Mouse (Mus musculus): ENCODE measurements around the gene Elmo1. TPM values are rescaled to one million over a fixed set of nuclear protein-coding genes. Genes with fewer than 3 reads are reported as not detected.

Gene Elmo1
- polyA plus RNA-seq, 1 experiment from 2014 or later: 12.3 TPM

- Histone ChIP-seq H3K9me3 (ENCODE audit: control insufficient read depth, low read length) (no peaks in the 10 kb centered on the region), H3K9ac (ENCODE audit: low read length) (no peak overlapping the region), H3K27ac (ENCODE audit: low read depth, low read length) (no peak overlapping the region), H3K27me3 (ENCODE audit: control insufficient read depth, insufficient read depth, low read length) (no peaks in the 10 kb centered on the region), H3K4me1 (replicated peaks; ENCODE audit: control insufficient read depth, insufficient read depth, low read length) (no peaks in the 10 kb centered on the region), H3K4me2 (ENCODE audit: low read depth, low read length, severe bottlenecking) (no peak overlapping the region), H3K36me3 (ENCODE audit: control insufficient read depth, insufficient read depth, low read length) (no peaks in the 10 kb centered on the region), H3K4me3 (ENCODE audit: low read depth, low read length) (no peak overlapping the region)
- 88% methylated on average over 3 of the region's 3 CpGs for WGBS
- ATAC-seq (replicated peaks; ENCODE audit: low FRiP score): no peak
- no peak for DNase-seq (ENCODE audit: low spot score)
These were observed 165.0 kb downstream of the Elmo1 start for GRCm38 (mm10) chr13:20255380-20255779.

- no peaks in the 10 kb centered on the region for H3K4me1 ChIP-seq (replicated peaks; ENCODE audit: control insufficient read depth, insufficient read depth, low read length)
- no peak overlapping the region for H3K9ac ChIP-seq (ENCODE audit: low read length)
- DNase-seq (ENCODE audit: low spot score) (no peak), ATAC-seq (replicated peaks; ENCODE audit: low FRiP score) (no peak)
- no peak overlapping the region for H3K4me2 ChIP-seq (ENCODE audit: low read depth, low read length, severe bottlenecking)
- no peaks in the 10 kb centered on the region for H3K27me3 ChIP-seq (ENCODE audit: control insufficient read depth, insufficient read depth, low read length)
- WGBS: 97% methylated on average over 4 of the region's 4 CpGs
- H3K4me3 ChIP-seq (ENCODE audit: low read depth, low read length): no peak overlapping the region
- no peak overlapping the region for H3K27ac ChIP-seq (ENCODE audit: low read depth, low read length)
- no peaks in the 10 kb centered on the region for H3K9me3 ChIP-seq (ENCODE audit: control insufficient read depth, low read length)
- no peaks in the 10 kb centered on the region for H3K36me3 ChIP-seq (ENCODE audit: control insufficient read depth, insufficient read depth, low read length)
These were observed 166.2 kb downstream of the Elmo1 start for GRCm38 (mm10) chr13:20256613-20257012.

- Histone ChIP-seq H3K4me1 (replicated peaks; ENCODE audit: control insufficient read depth, insufficient read depth, low read length) (no peaks in the 10 kb centered on the region), H3K4me2 (ENCODE audit: low read depth, low read length, severe bottlenecking) (no peak overlapping the region)
- no peak for DNase-seq (ENCODE audit: low spot score)
These were observed 167.4 kb downstream of the Elmo1 start for GRCm38 (mm10) chr13:20257562-20258525.

GRCm38 (mm10) chr13:20263173-20263572, 172.8 kb downstream of the Elmo1 start:
- H3K4me1 ChIP-seq (replicated peaks; ENCODE audit: control insufficient read depth, insufficient read depth, low read length): no peaks in the 10 kb centered on the region
- 94% methylated on average over 1 of the region's 1 CpGs for WGBS
- no peak overlapping the region for H3K4me2 ChIP-seq (ENCODE audit: low read depth, low read length, severe bottlenecking)
- no peaks in the 10 kb centered on the region for H3K27me3 ChIP-seq (ENCODE audit: control insufficient read depth, insufficient read depth, low read length)
- ATAC-seq (replicated peaks; ENCODE audit: low FRiP score) (no peak), DNase-seq (ENCODE audit: low spot score) (no peak)
- no peak overlapping the region for H3K9ac ChIP-seq (ENCODE audit: low read length)
- no peak overlapping the region for H3K4me3 ChIP-seq (ENCODE audit: low read depth, low read length)
- no peaks in the 10 kb centered on the region for H3K9me3 ChIP-seq (ENCODE audit: control insufficient read depth, low read length)
- H3K36me3 ChIP-seq (ENCODE audit: control insufficient read depth, insufficient read depth, low read length): no peaks in the 10 kb centered on the region
- H3K27ac ChIP-seq (ENCODE audit: low read depth, low read length): no peak overlapping the region

More at GRCm38 (mm10) chr13:20257562-20258525, 167.4 kb downstream of the Elmo1 start:
- Histone ChIP-seq H3K9ac (ENCODE audit: low read length) (no peak overlapping the region), H3K36me3 (ENCODE audit: control insufficient read depth, insufficient read depth, low read length) (no peaks in the 10 kb centered on the region), H3K4me3 (ENCODE audit: low read depth, low read length) (no peak overlapping the region), H3K27me3 (ENCODE audit: control insufficient read depth, insufficient read depth, low read length) (no peaks in the 10 kb centered on the region), H3K27ac (ENCODE audit: low read depth, low read length) (no peak overlapping the region), H3K9me3 (ENCODE audit: control insufficient read depth, low read length) (no peaks in the 10 kb centered on the region)
- ATAC-seq (replicated peaks; ENCODE audit: low FRiP score): no peak
- 87% methylated on average over 8 of the region's 8 CpGs for WGBS

- Histone ChIP-seq H3K9me3 (ENCODE audit: control insufficient read depth, low read length) (no peaks in the 10 kb centered on the region), H3K4me3 (ENCODE audit: low read depth, low read length) (no peak overlapping the region), H3K4me1 (replicated peaks; ENCODE audit: control insufficient read depth, insufficient read depth, low read length) (no peaks in the 10 kb centered on the region), H3K4me2 (ENCODE audit: low read depth, low read length, severe bottlenecking) (no peak overlapping the region), H3K27me3 (ENCODE audit: control insufficient read depth, insufficient read depth, low read length) (no peaks in the 10 kb centered on the region), H3K27ac (ENCODE audit: low read depth, low read length) (no peak overlapping the region), H3K9ac (ENCODE audit: low read length) (no peak overlapping the region), H3K36me3 (ENCODE audit: control insufficient read depth, insufficient read depth, low read length) (no peaks in the 10 kb centered on the region)
- DNase-seq (ENCODE audit: low spot score): no peak
- WGBS: 69% methylated on average over 6 of the region's 6 CpGs
- no peak for ATAC-seq (replicated peaks; ENCODE audit: low FRiP score)
These were observed 179.8 kb downstream of the Elmo1 start for GRCm38 (mm10) chr13:20270148-20270547.

- 57% methylated on average over 3 of the region's 3 CpGs for WGBS
These were observed 181.4 kb downstream of the Elmo1 start for GRCm38 (mm10) chr13:20271799-20272198.

GRCm38 (mm10) chr13:20272562-20272961, 182.2 kb downstream of the Elmo1 start:
- Histone ChIP-seq H3K9me3 (ENCODE audit: control insufficient read depth, low read length) (no peaks in the 10 kb centered on the region), H3K4me3 (ENCODE audit: low read depth, low read length) (no peak overlapping the region), H3K9ac (ENCODE audit: low read length) (no peak overlapping the region), H3K27ac (ENCODE audit: low read depth, low read length) (no peak overlapping the region), H3K4me2 (ENCODE audit: low read depth, low read length, severe bottlenecking) (no peak overlapping the region), H3K4me1 (replicated peaks; ENCODE audit: control insufficient read depth, insufficient read depth, low read length) (no peaks in the 10 kb centered on the region), H3K27me3 (ENCODE audit: control insufficient read depth, insufficient read depth, low read length) (no peaks in the 10 kb centered on the region), H3K36me3 (ENCODE audit: control insufficient read depth, insufficient read depth, low read length) (no peaks in the 10 kb centered on the region)
- ATAC-seq (replicated peaks; ENCODE audit: low FRiP score) (peak; percentile 70; the same call in 1 of the 2 replicates), DNase-seq (ENCODE audit: low spot score) (no peak)
- WGBS: 55% methylated on average over 6 of the region's 6 CpGs

More at GRCm38 (mm10) chr13:20271799-20272198, 181.4 kb downstream of the Elmo1 start:
- Histone ChIP-seq H3K4me2 (ENCODE audit: low read depth, low read length, severe bottlenecking) (no peak overlapping the region), H3K4me3 (ENCODE audit: low read depth, low read length) (no peak overlapping the region), H3K27me3 (ENCODE audit: control insufficient read depth, insufficient read depth, low read length) (no peaks in the 10 kb centered on the region), H3K36me3 (ENCODE audit: control insufficient read depth, insufficient read depth, low read length) (no peaks in the 10 kb centered on the region), H3K4me1 (replicated peaks; ENCODE audit: control insufficient read depth, insufficient read depth, low read length) (no peaks in the 10 kb centered on the region), H3K27ac (ENCODE audit: low read depth, low read length) (no peak overlapping the region), H3K9me3 (ENCODE audit: control insufficient read depth, low read length) (no peaks in the 10 kb centered on the region), H3K9ac (ENCODE audit: low read length) (no peak overlapping the region)
- DNase-seq (ENCODE audit: low spot score): no peak
- ATAC-seq (replicated peaks; ENCODE audit: low FRiP score): no peak

- H3K9me3 ChIP-seq (ENCODE audit: control insufficient read depth, low read length): no peaks in the 10 kb centered on the region
- no peak overlapping the region for H3K4me3 ChIP-seq (ENCODE audit: low read depth, low read length)
- WGBS: 95% methylated on average over 2 of the region's 2 CpGs
- no peak overlapping the region for H3K9ac ChIP-seq (ENCODE audit: low read length)
- DNase-seq (ENCODE audit: low spot score) (no peak), ATAC-seq (replicated peaks; ENCODE audit: low FRiP score) (no peak)
- H3K4me2 ChIP-seq (ENCODE audit: low read depth, low read length, severe bottlenecking): no peak overlapping the region
- no peak overlapping the region for H3K27ac ChIP-seq (ENCODE audit: low read depth, low read length)
- no peaks in the 10 kb centered on the region for H3K4me1 ChIP-seq (replicated peaks; ENCODE audit: control insufficient read depth, insufficient read depth, low read length)
- no peaks in the 10 kb centered on the region for H3K27me3 ChIP-seq (ENCODE audit: control insufficient read depth, insufficient read depth, low read length)
- H3K36me3 ChIP-seq (ENCODE audit: control insufficient read depth, insufficient read depth, low read length): no peaks in the 10 kb centered on the region
These were observed 189.5 kb downstream of the Elmo1 start for GRCm38 (mm10) chr13:20279889-20280288.

GRCm38 (mm10) chr13:20283891-20284290, 193.5 kb downstream of the Elmo1 start:
- Histone ChIP-seq H3K36me3 (ENCODE audit: control insufficient read depth, insufficient read depth, low read length) (no peaks in the 10 kb centered on the region), H3K4me3 (ENCODE audit: low read depth, low read length) (no peak overlapping the region), H3K4me1 (replicated peaks; ENCODE audit: control insufficient read depth, insufficient read depth, low read length) (no peaks in the 10 kb centered on the region), H3K27ac (ENCODE audit: low read depth, low read length) (no peak overlapping the region), H3K4me2 (ENCODE audit: low read depth, low read length, severe bottlenecking) (no peak overlapping the region), H3K27me3 (ENCODE audit: control insufficient read depth, insufficient read depth, low read length) (no peaks in the 10 kb centered on the region), H3K9me3 (ENCODE audit: control insufficient read depth, low read length) (no peaks in the 10 kb centered on the region), H3K9ac (ENCODE audit: low read length) (no peak overlapping the region)
- 94% methylated on average over 7 of the region's 7 CpGs for WGBS
- DNase-seq (ENCODE audit: low spot score) (no peak), ATAC-seq (replicated peaks; ENCODE audit: low FRiP score) (no peak)
